Comparison of ENCODE assay signal across 9 mouse cellular contexts in genomic region chr2:121396624-121397023, GRCm38 (mm10). TPM values are rescaled to one million over a fixed set of nuclear protein-coding genes. Genes with fewer than 3 reads are reported as not detected.
DNase-seq lines count a peak whose midpoint lies in the region; ATAC-seq and TF ChIP-seq lines count a peak whose summit lies in the region.
"Had no signal": no experiment of that assay in that cellular context is flagged by ENCODE, and none has a peak within 500 bp of the region (broad histone marks: within the 10 kb centered on the region; RNA-seq: fewer than 3 reads in every experiment).

No protein-coding gene starts in this region.

- WGBS in lung, adult 2 months: 14% methylated on average over 8 of the region's 8 CpGs

- TF ChIP-seq CTCF in G1E (IDR thresholded peaks at IDR 0.05; ENCODE audit: low read depth, low read length): peak; percentile 19; the same call in 1 of the 2 replicates
- 0 out of 2 replicates have a peak, but pooled peaks have one; percentile 20 for TF ChIP-seq CTCF in lung, adult 2 months (IDR thresholded peaks at IDR 0.05; ENCODE audit: insufficient read depth, low read length)

- H3K27me3 ChIP-seq in G1E (ENCODE audit: insufficient read depth, low read length): no peaks in the 10 kb centered on the region

- no peaks in the 10 kb centered on the region for H3K36me3 ChIP-seq in G1E (replicated peaks)

- ATAC-seq in G1E (ENCODE audit: extremely low read depth, insufficient number of reproducible peaks, low FRiP score, poor library complexity, severe bottlenecking): no peak

- peak; percentile 78 for DNase-seq in A20 (ENCODE audit: low read depth, low spot score)
- DNase-seq in G1E (ENCODE audit: low spot score): no peak
- peak; percentile 83 for DNase-seq in cerebellum, adult 11 months
- peak; percentile 79 to 87 for DNase-seq in frontal cortex, postnatal 25 days (ENCODE audit: low spot score in 2 of 2)
- peak; percentile 92 to 94 for DNase-seq in kidney, postnatal 4 days
- DNase-seq in lung, adult 2 months: peak; percentile 78
- peak; percentile 67 for DNase-seq in right cerebral cortex, postnatal 25 days
- DNase-seq in urinary bladder, postnatal 4 days (ENCODE audit: low spot score in 2 of 2): peak; percentile 42 to 83

- H3K4me3 ChIP-seq in G1E (ENCODE audit: low read depth, low read length): no peak overlapping the region
- H3K4me3 ChIP-seq in lung, adult 2 months (replicated peaks; ENCODE audit: extremely low read depth, low read depth, low read length): no peak overlapping the region

- TF ChIP-seq POLR2A in lung, adult 2 months (IDR thresholded peaks at IDR 0.05; ENCODE audit: borderline replicate concordance, extremely low read depth, low read depth, low read length): no peak

- no peaks in the 10 kb centered on the region for H3K9me3 ChIP-seq in G1E (replicated peaks)

- H3K4me1 ChIP-seq in G1E (ENCODE audit: insufficient read depth, low read depth, low read length): no peaks in the 10 kb centered on the region
- no peaks in the 10 kb centered on the region for H3K4me1 ChIP-seq in lung, adult 2 months (ENCODE audit: control insufficient read depth, insufficient read depth, low read length)

RNA-seq across cellular contexts. Expression of gene Strc, which starts 9.7 kb away (rescaled TPM):
- total RNA-seq in G1E (2014; fragmentation: Nextera tagmentation): not detected in 2 replicates
- total RNA-seq in G1E (2017): 0.05 TPM in 1 of 2 replicates, not detected in the other
- polyA plus RNA-seq in G1E (2012): not detected in 2 replicates
- polyA plus RNA-seq in lung, adult 2 months (2012; rRNA removed): 0.08 TPM in 1 of 2 replicates, not detected in the other
- polyA plus RNA-seq: heart, embryonic 14.5 days had no signal

RNA-seq across cellular contexts. Expression of gene Pdia3, which starts 17.0 kb away (rescaled TPM):
- 233 and 263 TPM in 2 replicates for total RNA-seq in G1E (2014; fragmentation: Nextera tagmentation)
- total RNA-seq in G1E (2017): 90.1 and 104 TPM in 2 replicates
- 315 and 418 TPM in 2 replicates for polyA plus RNA-seq in G1E (2012)
- polyA plus RNA-seq in lung, adult 2 months (2012; rRNA removed): 395 and 710 TPM in 2 replicates

RNA-seq across cellular contexts. Expression of gene Catsper2, which starts 17.0 kb away (rescaled TPM):
- total RNA-seq in G1E (2014; fragmentation: Nextera tagmentation) (2.9 and 3.4 TPM in 2 replicates), G1E (2017) (0.55 and 1.2 TPM in 2 replicates)
- 0.11 and 0.13 TPM in 2 replicates for polyA plus RNA-seq in G1E (2012)
- 1.00 and 2.0 TPM in 2 replicates for polyA plus RNA-seq in lung, adult 2 months (2012; rRNA removed)

RNA-seq across cellular contexts. Expression of gene Ckmt1, which starts 39.1 kb away (rescaled TPM):
- total RNA-seq in G1E (2014; fragmentation: Nextera tagmentation) (9.8 TPM in 1 of 2 replicates, not detected in the other), G1E (2017) (0.55 TPM in 1 of 2 replicates, not detected in the other)
- polyA plus RNA-seq in G1E (2012): not detected in 2 replicates
- 36.4 and 55.0 TPM in 2 replicates for polyA plus RNA-seq in lung, adult 2 months (2012; rRNA removed)

RNA-seq across cellular contexts. Expression of gene Ppip5k1, which starts 41.4 kb away (rescaled TPM):
- 11.1 and 15.2 TPM in 2 replicates for total RNA-seq in G1E (2014; fragmentation: Nextera tagmentation)
- 8.4 and 11.3 TPM in 2 replicates for total RNA-seq in G1E (2017)
- 2.0 and 2.6 TPM in 2 replicates for polyA plus RNA-seq in G1E (2012)
- polyA plus RNA-seq in lung, adult 2 months (2012; rRNA removed): 25.5 and 34.0 TPM in 2 replicates
